Mouse (Mus musculus): ENCODE results near the gene Ints5. TPM values are rescaled to one million over a fixed set of nuclear protein-coding genes. Genes with fewer than 3 reads are reported as not detected.
"Not testable (repeated sequence)": the region's sequence is repeated elsewhere in the genome, so short reads cannot be mapped to it uniquely, and the experiment has no call there.

Gene Ints5
- total RNA-seq, 2 experiments from 2014 or later = 24.4 to 25.6 TPM

- no peak for TF ChIP-seq CTCF (conservative IDR thresholded peaks at IDR 0.05)
- peak; percentile 99 for DNase-seq (ENCODE audit: low spot score in 2 of 2)
- Histone ChIP-seq H3K27ac (peak within 1 kb of the TSS; percentile 94), H3K4me3 (peak within 1 kb of the TSS; percentile 99)
Measured at GRCm38 (mm10) chr19:8871267-8872186, 21.3 kb upstream of the Ints5 start, which contains the start of gene Ubxn1. Ubxn1 (plus strand) TSS chr19:8871496.

GRCm38 (mm10) chr19:8872266-8872840 is 20.5 kb upstream of the Ints5 start:
- H3K27ac ChIP-seq = no peak overlapping the region
- no peak for TF ChIP-seq CTCF (conservative IDR thresholded peaks at IDR 0.05)

GRCm38 (mm10) chr19:8875031-8875430 is 17.8 kb upstream of the Ints5 start:
- TF ChIP-seq CTCF (conservative IDR thresholded peaks at IDR 0.05) = no peak

More at GRCm38 (mm10) chr19:8872266-8872840, 20.5 kb upstream of the Ints5 start:
- DNase-seq (ENCODE audit: low spot score in 2 of 2) = no peak
- H3K4me3 ChIP-seq = peak overlapping the region; percentile 99

GRCm38 (mm10) chr19:8880311-8881033 is 12.3 kb upstream of the Ints5 start, which contains the start of gene Uqcc3:
Uqcc3 (minus strand) TSS chr19:8880923.
- Histone ChIP-seq H3K4me3 (peak within 1 kb of the TSS; percentile 93), H3K27ac (peak within 1 kb of the TSS; percentile 91)
- no peak for TF ChIP-seq CTCF (conservative IDR thresholded peaks at IDR 0.05)

More at GRCm38 (mm10) chr19:8875031-8875430, 17.8 kb upstream of the Ints5 start:
- no peak overlapping the region for H3K4me3 ChIP-seq
- DNase-seq (ENCODE audit: low spot score in 2 of 2) = no peak
- H3K27ac ChIP-seq = no peak overlapping the region

GRCm38 (mm10) chr19:8881034-8881392 is 11.8 kb upstream of the Ints5 start:
- peak overlapping the region; percentile 91 for H3K27ac ChIP-seq

More at GRCm38 (mm10) chr19:8880311-8881033, 12.3 kb upstream of the Ints5 start, which contains the start of gene Uqcc3:
- peak; percentile 88 to 89 for DNase-seq (ENCODE audit: low spot score in 2 of 2)

GRCm38 (mm10) chr19:8883616-8884015 is 9.2 kb upstream of the Ints5 start, which contains the start of the genes Lbhd1 and Gm49403:
Lbhd1 (plus strand) TSS chr19:8883732.
Gm49403 (plus strand) TSS chr19:8883930.
- TF ChIP-seq CTCF (conservative IDR thresholded peaks at IDR 0.05) = no peak
- Histone ChIP-seq H3K4me3 (no peak within 1 kb of the TSS), H3K27ac (no peak within 1 kb of the TSS)
- no peak for DNase-seq (ENCODE audit: low spot score in 2 of 2)

More at GRCm38 (mm10) chr19:8881034-8881392, 11.8 kb upstream of the Ints5 start:
- DNase-seq (ENCODE audit: low spot score in 2 of 2) = no peak
- H3K4me3 ChIP-seq = peak overlapping the region; percentile 93
- no peak for TF ChIP-seq CTCF (conservative IDR thresholded peaks at IDR 0.05)

GRCm38 (mm10) chr19:8886916-8887584 is 5.8 kb upstream of the Ints5 start:
- no peak for TF ChIP-seq CTCF (conservative IDR thresholded peaks at IDR 0.05)
- H3K4me3 ChIP-seq = no peak overlapping the region
- no peak overlapping the region for H3K27ac ChIP-seq
- no peak for DNase-seq (ENCODE audit: low spot score in 2 of 2)

GRCm38 (mm10) chr19:8887585-8888463 is 5.0 kb upstream of the Ints5 start:
- Histone ChIP-seq H3K27ac (peak overlapping the region; percentile 94), H3K4me3 (peak overlapping the region; percentile 64)
- no peak for DNase-seq (ENCODE audit: low spot score in 2 of 2)
- no peak for TF ChIP-seq CTCF (conservative IDR thresholded peaks at IDR 0.05)

GRCm38 (mm10) chr19:8888511-8889385 is 4.1 kb upstream of the Ints5 start, which contains the start of the genes 1810009A15Rik and Gm49416:
1810009A15Rik (plus strand) TSS chr19:8888853.
Gm49416 (plus strand) TSS chr19:8888926.
- H3K27ac ChIP-seq = peak within 1 kb of the TSS; percentile 94
- TF ChIP-seq CTCF (conservative IDR thresholded peaks at IDR 0.05) = no peak
- peak within 1 kb of the TSS; percentile 64 for H3K4me3 ChIP-seq
- DNase-seq (ENCODE audit: low spot score in 2 of 2) = peak; percentile 94 to 95

GRCm38 (mm10) chr19:8895397-8895960 is 2.7 kb downstream of the Ints5 start:
- Histone ChIP-seq H3K4me3 (no peak overlapping the region), H3K27ac (no peak overlapping the region)
- no peak for DNase-seq (ENCODE audit: low spot score in 2 of 2)
- no peak for TF ChIP-seq CTCF (conservative IDR thresholded peaks at IDR 0.05)

GRCm38 (mm10) chr19:8896231-8896630 is 3.4 kb downstream of the Ints5 start:
- not testable (repeated sequence) for H3K4me3 ChIP-seq; H3K27ac ChIP-seq; DNase-seq (ENCODE audit: low spot score in 2 of 2)

- DNase-seq (ENCODE audit: low spot score in 2 of 2) = peak in 1 of 2 experiments; percentile 44
- peak overlapping the region; percentile 97 for H3K4me3 ChIP-seq
- peak overlapping the region; percentile 97 for H3K27ac ChIP-seq
Measured at GRCm38 (mm10) chr19:8897211-8897864, 4.5 kb downstream of the Ints5 start.
